Mouse (Mus musculus): ENCODE results near the gene Lrrc73.

GRCm38 (mm10) chr17:46253452-46254084 is at the start of gene Lrrc73:
- TF ChIP-seq CTCF (IDR thresholded peaks at IDR 0.05) (no peak), POLR2A (IDR thresholded peaks at IDR 0.05; ENCODE audit: insufficient read depth, low read depth, low read length) (no peak)
